Mouse (Mus musculus): Measurements from ENCODE around the gene Arid1b.

The Arid1b gene

GRCm38 (mm10) chr17:5218955-5219557 lies 224.9 kb downstream of the Arid1b start:
- DNase-seq, result no peak

GRCm38 (mm10) chr17:5221041-5221440 lies 226.9 kb downstream of the Arid1b start:
- DNase-seq, result no peak

GRCm38 (mm10) chr17:5221558-5221957 lies 227.4 kb downstream of the Arid1b start:
- DNase-seq, result peak; percentile 43

- DNase-seq, result no peak
Measured at GRCm38 (mm10) chr17:5222827-5223226, 228.7 kb downstream of the Arid1b start.

- DNase-seq, result no peak
Measured at GRCm38 (mm10) chr17:5224932-5225331, 230.8 kb downstream of the Arid1b start.

- no peak for DNase-seq
Measured at GRCm38 (mm10) chr17:5227136-5227535, 233.0 kb downstream of the Arid1b start.

- peak; percentile 90 for DNase-seq
Measured at GRCm38 (mm10) chr17:5227950-5228615, 234.0 kb downstream of the Arid1b start.

GRCm38 (mm10) chr17:5228616-5229250 lies 234.6 kb downstream of the Arid1b start:
- peak; percentile 52 for DNase-seq

GRCm38 (mm10) chr17:5230063-5230462 lies 235.9 kb downstream of the Arid1b start:
- DNase-seq, result no peak

GRCm38 (mm10) chr17:5232180-5232579 lies 238.0 kb downstream of the Arid1b start:
- no peak for DNase-seq

GRCm38 (mm10) chr17:5233991-5234390 lies 239.9 kb downstream of the Arid1b start:
- DNase-seq, result no peak

GRCm38 (mm10) chr17:5235057-5235456 lies 240.9 kb downstream of the Arid1b start:
- DNase-seq, result no peak

- no peak for DNase-seq
Measured at GRCm38 (mm10) chr17:5237765-5238164, 243.6 kb downstream of the Arid1b start.

GRCm38 (mm10) chr17:5238387-5239245 lies 244.5 kb downstream of the Arid1b start:
- no peak for DNase-seq

- DNase-seq, result no peak
Measured at GRCm38 (mm10) chr17:5244526-5244925, 250.4 kb downstream of the Arid1b start.

GRCm38 (mm10) chr17:5246688-5247087 lies 252.6 kb downstream of the Arid1b start:
- no peak for DNase-seq

GRCm38 (mm10) chr17:5247247-5247646 lies 253.1 kb downstream of the Arid1b start:
- peak; percentile 70 for DNase-seq

GRCm38 (mm10) chr17:5247737-5248136 lies 253.6 kb downstream of the Arid1b start:
- no peak for DNase-seq

GRCm38 (mm10) chr17:5248957-5249656 lies 255.0 kb downstream of the Arid1b start:
- peak; percentile 95 for DNase-seq

GRCm38 (mm10) chr17:5249681-5250180 lies 255.6 kb downstream of the Arid1b start:
- DNase-seq, result no peak

- DNase-seq, result peak; percentile 84
Measured at GRCm38 (mm10) chr17:5252436-5252835, 258.3 kb downstream of the Arid1b start.
